Mouse (Mus musculus) thymus, postnatal 0 days (tissue): ENCODE results near the gene Ccdc141. TPM values are rescaled to one million over a fixed set of nuclear protein-coding genes. Genes with fewer than 3 reads are reported as not detected.

Experiments used
- DNase-seq: peaks from one replicate; pipeline ENCODE4 v3.0.0-alpha.2; 2015; ENCODE audit warnings: low spot score
- microRNA-seq: library from miRNA; unstranded; fragments of <30 nt; microRNA quantifications from one replicate; pipeline ENCODE4, GENCODE M21; 2016; ENCODE audit warnings: borderline number of aligned reads
- polyA plus RNA-seq: library from polyadenylated mRNA; unstranded; fragments of >200 nt; fragmentation: Nextera tagmentation; extraction: Ambion mirVana; gene quantifications from 2 replicates; pipeline ENCODE4 v1.2.1, GENCODE M21; 2015

Ccdc141 gene
- polyA plus RNA-seq, 1 experiment from 2014 or later = 2.8 TPM

GRCm38 (mm10) chr2:76981717-76982116 is 188.7 kb downstream of the Ccdc141 start:
- DNase-seq = no peak

GRCm38 (mm10) chr2:76980146-76980545 is 190.3 kb downstream of the Ccdc141 start:
- DNase-seq = peak; percentile 51

GRCm38 (mm10) chr2:76977650-76978049 is 192.8 kb downstream of the Ccdc141 start:
- DNase-seq = no peak

GRCm38 (mm10) chr2:76972051-76972450 is 198.4 kb downstream of the Ccdc141 start:
- DNase-seq = no peak

- no peak for DNase-seq
Measured at GRCm38 (mm10) chr2:76971069-76971468, 199.4 kb downstream of the Ccdc141 start.

GRCm38 (mm10) chr2:76970669-76971068 is 199.8 kb downstream of the Ccdc141 start:
- peak; percentile 4 for DNase-seq

GRCm38 (mm10) chr2:76970204-76970603 is 200.2 kb downstream of the Ccdc141 start:
- no peak for DNase-seq

- DNase-seq = no peak
Measured at GRCm38 (mm10) chr2:76969637-76970036, 200.8 kb downstream of the Ccdc141 start.

- peak; percentile 63 for DNase-seq
Measured at GRCm38 (mm10) chr2:76968919-76969318, 201.5 kb downstream of the Ccdc141 start.

GRCm38 (mm10) chr2:76966582-76966981 is 203.9 kb downstream of the Ccdc141 start:
- DNase-seq = no peak

GRCm38 (mm10) chr2:76966013-76966412 is 204.4 kb downstream of the Ccdc141 start:
- DNase-seq = no peak

GRCm38 (mm10) chr2:76965542-76965941 is 204.9 kb downstream of the Ccdc141 start:
- no peak for DNase-seq

- no peak for DNase-seq
Measured at GRCm38 (mm10) chr2:76962045-76962432, 208.4 kb downstream of the Ccdc141 start.

- no peak for DNase-seq
Measured at GRCm38 (mm10) chr2:76961420-76962044, 208.9 kb downstream of the Ccdc141 start.

Small RNA genes within 50 kb of the gene (microRNA-seq; reads per million reads assigned to microRNA genes)
- gene Gm44360 = not detected

Other genes starting within 250 kb of the Ccdc141 start
- gene Ttn, start 188.1 kb downstream of the Ccdc141 start, polyA plus RNA-seq = 1.3 TPM in 2 replicates
- gene Sestd1, start 110.0 kb upstream of the Ccdc141 start, polyA plus RNA-seq = 9.5 and 11.0 TPM in 2 replicates